Mouse (Mus musculus) cortical plate, adult 2 months (tissue): ENCODE results near the gene Map4.

ENCODE experiments used
- CTCF ChIP-seq: fragments of 200-500 bp; IDR thresholded peaks from 2 replicates; pipeline ENCODE4 v1.5.1; 2011; ENCODE audit warnings: mild to moderate bottlenecking, control low read depth, low read length; ENCODE audit not compliant: insufficient read depth; ENCODE audit errors: extremely low read depth
- POLR2A ChIP-seq: fragments of 200-500 bp; IDR thresholded peaks from 2 replicates; pipeline ENCODE4 v1.6.1; 2011; ENCODE audit warnings: mild to moderate bottlenecking, low read length, control low read depth; ENCODE audit not compliant: insufficient read depth; ENCODE audit errors: extremely low read depth

DNA sequence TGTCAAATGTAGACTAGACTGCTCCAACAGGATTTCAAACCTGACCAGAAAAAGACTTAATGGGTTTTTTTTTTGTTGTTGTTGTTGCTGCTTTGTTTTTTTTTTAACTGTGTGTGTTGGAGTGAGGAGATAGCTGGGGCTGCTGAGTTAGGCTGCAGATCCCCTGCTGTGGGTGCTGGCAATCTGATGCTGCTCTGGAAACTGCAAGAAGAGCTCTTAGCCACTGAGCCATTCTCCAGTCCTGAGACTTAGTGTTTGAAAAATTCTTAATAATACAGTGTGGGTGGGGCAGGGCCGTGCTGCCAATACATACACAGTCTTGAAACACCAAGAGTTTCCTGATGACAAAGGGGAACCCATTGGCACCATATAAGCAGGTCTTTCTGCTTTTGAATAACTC lies 70.7 kb downstream of the Map4 start:
- TF ChIP-seq CTCF (no peak), POLR2A (no peak)
